Mouse (Mus musculus) heart, postnatal 4 days (tissue): ENCODE results near the gene Zp1. TPM values are rescaled to one million over a fixed set of nuclear protein-coding genes. Genes with fewer than 3 reads are reported as not detected.
A peak's percentile ranks its signal among the peaks of the same experiment; 100 is the strongest.

ENCODE experiments used
- DNase-seq: peaks from one replicate; pipeline ENCODE4 v3.0.0; 2021
- total RNA-seq, 2 experiments: library from RNA; stranded (reverse); gene quantifications; 2 replicates each; pipeline ENCODE4 v1.2.3; 2021

The Zp1 gene
- total RNA-seq, result not detected

GRCm38 (mm10) chr19:10920532-10920931, at the start of gene Zp1:
TSS of gene Zp1 (minus strand) at chr19:10920632.
- no peak for DNase-seq

GRCm38 (mm10) chr19:10968578-10968977, 48.1 kb upstream of the Zp1 start:
- DNase-seq, result no peak

- DNase-seq, result no peak
Observed at GRCm38 (mm10) chr19:10965721-10966120, 45.3 kb upstream of the Zp1 start.

GRCm38 (mm10) chr19:10959978-10960346, 39.5 kb upstream of the Zp1 start:
- DNase-seq, result no peak

- peak; percentile 54 for DNase-seq
Observed at GRCm38 (mm10) chr19:10959085-10959977, 38.9 kb upstream of the Zp1 start.

GRCm38 (mm10) chr19:10952021-10952939, 31.8 kb upstream of the Zp1 start:
- DNase-seq, result peak; percentile 72

GRCm38 (mm10) chr19:10949558-10949957, 29.1 kb upstream of the Zp1 start:
- no peak for DNase-seq

GRCm38 (mm10) chr19:10949112-10949511, 28.7 kb upstream of the Zp1 start, which contains the start of gene Ccdc86:
TSS of gene Ccdc86 (minus strand) at chr19:10949266.
- peak; percentile 96 for DNase-seq

- DNase-seq, result no peak
Observed at GRCm38 (mm10) chr19:10948416-10948815, 28.0 kb upstream of the Zp1 start.

- DNase-seq, result no peak
Observed at GRCm38 (mm10) chr19:10947219-10947618, 26.8 kb upstream of the Zp1 start.

GRCm38 (mm10) chr19:10946506-10946905, 26.1 kb upstream of the Zp1 start:
- DNase-seq, result no peak

- no peak for DNase-seq
Observed at GRCm38 (mm10) chr19:10943955-10944354, 23.5 kb upstream of the Zp1 start.

GRCm38 (mm10) chr19:10940801-10941457, 20.5 kb upstream of the Zp1 start:
- no peak for DNase-seq

- peak; percentile 74 for DNase-seq
Observed at GRCm38 (mm10) chr19:10940097-10940800, 19.8 kb upstream of the Zp1 start.

- no peak for DNase-seq
Observed at GRCm38 (mm10) chr19:10938771-10939170, 18.3 kb upstream of the Zp1 start.

- DNase-seq, result no peak
Observed at GRCm38 (mm10) chr19:10937110-10937563, 16.7 kb upstream of the Zp1 start, which contains the start of gene Ptgdr2. TSS of gene Ptgdr2 (plus strand) at chr19:10937160.

GRCm38 (mm10) chr19:10936077-10936476, 15.6 kb upstream of the Zp1 start:
- DNase-seq, result no peak

GRCm38 (mm10) chr19:10935029-10935428, 14.6 kb upstream of the Zp1 start:
- DNase-seq, result no peak

GRCm38 (mm10) chr19:10930641-10931040, 10.2 kb upstream of the Zp1 start:
- no peak for DNase-seq

- no peak for DNase-seq
Observed at GRCm38 (mm10) chr19:10926666-10927065, 6.2 kb upstream of the Zp1 start.

GRCm38 (mm10) chr19:10926123-10926621, 5.7 kb upstream of the Zp1 start:
- no peak for DNase-seq

GRCm38 (mm10) chr19:10924220-10924619, 3.8 kb upstream of the Zp1 start:
- DNase-seq, result no peak
